Mouse (Mus musculus) left cerebral cortex, adult 9 months (tissue): ENCODE measurements around the gene Fancf.
A peak's percentile ranks its signal among the peaks of the same experiment; 100 is the strongest.

Experiments
- DNase-seq, 2 experiments: peaks; one replicate each; pipeline ENCODE4 v3.0.0; 2022; ENCODE audit warnings: low spot score in 2 of 2

Gene Fancf

GRCm38 (mm10) chr7:51850877-51851276, 11.2 kb downstream of the Fancf start:
- DNase-seq: no peak

DNA sequence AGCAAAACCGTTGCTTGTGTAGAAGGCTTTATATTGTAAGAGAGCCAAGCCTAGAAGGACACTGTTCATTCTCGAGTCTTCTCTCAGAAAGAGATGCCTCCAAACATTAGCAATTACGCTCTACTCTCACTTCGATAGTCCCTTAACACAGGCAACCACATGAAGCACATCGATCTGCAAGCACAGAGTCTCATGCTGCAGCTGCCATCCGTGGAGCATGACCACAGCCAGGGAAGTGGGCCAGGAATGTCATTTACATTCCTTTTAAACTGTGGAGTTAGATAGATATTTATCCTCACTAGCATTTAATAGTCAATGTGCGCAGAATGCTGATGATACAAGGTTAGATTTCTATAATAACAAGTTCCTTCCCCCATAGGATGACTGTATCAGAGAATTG, 21.6 kb downstream of the Fancf start:
- DNase-seq: no peak

- no peak for DNase-seq
Measured at GRCm38 (mm10) chr7:51831917-51832316, 30.1 kb downstream of the Fancf start.

- DNase-seq: no peak
Measured at GRCm38 (mm10) chr7:51823562-51824338, 38.3 kb downstream of the Fancf start.

- DNase-seq: no peak
Measured at GRCm38 (mm10) chr7:51821467-51821866, 40.6 kb downstream of the Fancf start.

DNA sequence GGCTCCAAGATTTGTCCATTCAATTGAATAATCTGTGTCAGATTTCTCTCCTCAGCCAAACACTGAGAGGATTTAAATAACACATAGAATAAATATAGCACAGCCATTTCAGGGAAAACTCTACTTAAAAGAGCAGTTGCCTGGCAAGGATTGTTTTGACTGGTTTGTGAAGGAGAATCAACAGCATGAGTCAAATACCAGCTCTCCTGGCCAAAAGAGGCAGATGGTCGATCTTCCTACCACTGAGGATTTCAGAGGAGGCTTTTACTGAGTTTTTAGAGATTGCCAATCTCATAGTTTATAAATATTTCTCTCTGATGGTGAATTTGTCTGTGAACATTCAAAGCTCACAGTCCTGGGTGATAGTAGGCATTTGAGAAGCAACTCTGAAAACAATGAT, 42.2 kb downstream of the Fancf start:
- peak; percentile 11 to 63 for DNase-seq

- DNase-seq: no peak
Measured at GRCm38 (mm10) chr7:51818251-51818974, 43.7 kb downstream of the Fancf start.

- no peak for DNase-seq
Measured at GRCm38 (mm10) chr7:51816283-51816839, 45.7 kb downstream of the Fancf start.

GRCm38 (mm10) chr7:51815473-51816282, 46.4 kb downstream of the Fancf start:
- DNase-seq: peak in 1 of 2 experiments; percentile 21
